Mouse (Mus musculus) spleen, postnatal 14 days (tissue): Measurements from ENCODE around the gene Rpl3l.
"Not testable (repeated sequence)": the region's sequence is repeated elsewhere in the genome, so short reads cannot be mapped to it uniquely, and the experiment has no call there.

Experiments
- DNase-seq, 2 experiments: peaks; one replicate each; pipeline ENCODE4 v3.0.0; 2021 to 2022; ENCODE audit warnings: low spot score in 2 of 2

The Rpl3l gene

GRCm38 (mm10) chr17:24719494-24720222, 8.0 kb upstream of the Rpl3l start:
- DNase-seq, result peak; percentile 94 to 96

- not testable (repeated sequence) for DNase-seq
Observed at GRCm38 (mm10) chr17:24720616-24721015, 7.0 kb upstream of the Rpl3l start.

- DNase-seq, result not testable (repeated sequence)
Observed at GRCm38 (mm10) chr17:24721383-24721955, 6.2 kb upstream of the Rpl3l start.

GRCm38 (mm10) chr17:24722220-24722924, 5.2 kb upstream of the Rpl3l start:
- no peak for DNase-seq

GRCm38 (mm10) chr17:24723122-24723880, 4.3 kb upstream of the Rpl3l start:
- no peak for DNase-seq

- no peak for DNase-seq
Observed at GRCm38 (mm10) chr17:24723881-24724180, 3.8 kb upstream of the Rpl3l start.

GRCm38 (mm10) chr17:24724184-24724583, 3.4 kb upstream of the Rpl3l start, which contains the start of gene Ndufb10:
Gene Ndufb10, minus strand, starts transcription at chr17:24724478.
- DNase-seq, result peak; percentile 94 to 98

- no peak for DNase-seq
Observed at GRCm38 (mm10) chr17:24725637-24726390, 1.8 kb upstream of the Rpl3l start.

GRCm38 (mm10) chr17:24728184-24728583, 564 bp downstream of the Rpl3l start:
- DNase-seq, result no peak

GRCm38 (mm10) chr17:24729067-24729466, 1.4 kb downstream of the Rpl3l start:
- DNase-seq, result no peak

GRCm38 (mm10) chr17:24730787-24731186, 3.2 kb downstream of the Rpl3l start:
- no peak for DNase-seq

DNA sequence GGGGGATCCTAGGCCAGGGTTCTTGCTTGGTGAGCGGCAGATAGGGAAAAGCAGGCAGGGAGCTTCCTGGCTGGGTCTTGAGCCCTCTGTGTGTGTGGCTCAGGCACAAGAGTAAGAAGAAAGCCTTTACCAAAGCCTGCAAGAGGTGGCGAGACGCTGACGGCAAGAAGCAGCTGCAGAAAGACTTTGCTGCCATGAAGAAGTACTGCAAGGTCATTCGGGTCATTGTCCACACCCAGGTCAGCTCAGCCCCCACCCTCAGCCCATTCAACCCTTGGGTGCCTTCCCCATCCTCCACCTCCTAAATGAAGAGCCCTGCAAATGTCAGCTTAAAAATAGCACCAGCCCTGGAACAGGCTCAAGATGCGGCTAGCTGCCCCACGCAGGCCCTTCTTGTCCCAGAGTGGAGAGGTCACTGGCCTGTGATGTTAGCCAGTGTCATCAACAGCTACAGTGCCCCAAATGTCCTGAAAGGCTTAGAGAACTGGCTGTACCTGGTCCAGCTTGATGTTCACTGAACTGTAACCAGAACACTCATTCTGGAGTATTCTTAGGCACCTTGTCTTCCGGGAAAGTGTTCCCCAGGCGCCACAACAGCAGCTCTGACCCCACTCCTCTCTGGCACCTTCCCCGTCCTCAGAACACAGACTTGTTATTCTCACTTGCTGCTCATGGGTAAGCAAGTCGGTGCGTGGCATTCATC, 4.8 kb downstream of the Rpl3l start:
- DNase-seq, result no peak

DNA sequence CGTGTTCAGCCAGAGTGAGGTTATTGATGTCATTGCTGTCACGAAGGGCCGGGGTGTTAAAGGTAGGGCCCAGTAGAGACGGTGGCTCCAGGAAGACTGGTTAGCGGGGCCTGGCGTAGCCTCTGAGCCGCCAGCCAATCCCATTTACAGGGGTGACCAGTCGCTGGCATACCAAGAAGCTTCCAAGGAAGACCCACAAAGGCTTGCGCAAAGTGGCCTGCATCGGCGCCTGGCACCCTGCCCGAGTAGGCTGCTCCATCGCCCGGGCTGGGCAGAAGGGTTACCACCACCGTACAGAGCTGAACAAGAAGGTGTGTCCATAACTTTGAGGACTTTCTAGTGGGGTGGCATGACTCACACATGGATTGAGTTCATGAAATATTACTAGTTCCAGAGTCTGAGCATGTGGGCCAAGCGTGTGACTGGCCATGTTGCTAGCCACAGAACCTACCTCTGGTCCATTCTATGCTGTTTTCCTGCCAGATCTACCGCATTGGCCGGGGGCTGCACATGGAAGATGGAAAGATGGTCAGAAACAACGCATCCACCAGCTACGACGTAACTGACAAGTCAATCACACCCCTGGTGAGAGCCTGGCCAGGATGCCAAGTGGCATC, 5.9 kb downstream of the Rpl3l start:
- DNase-seq, result no peak

GRCm38 (mm10) chr17:24734513-24734912, 6.9 kb downstream of the Rpl3l start:
- no peak for DNase-seq

- no peak for DNase-seq
Observed at GRCm38 (mm10) chr17:24735446-24735845, 7.8 kb downstream of the Rpl3l start.

GRCm38 (mm10) chr17:24736330-24737051, 8.9 kb downstream of the Rpl3l start, which contains the start of gene Msrb1:
Gene Msrb1, plus strand, starts transcription at chr17:24736642.
- DNase-seq, result peak; percentile 91 to 92

DNA sequence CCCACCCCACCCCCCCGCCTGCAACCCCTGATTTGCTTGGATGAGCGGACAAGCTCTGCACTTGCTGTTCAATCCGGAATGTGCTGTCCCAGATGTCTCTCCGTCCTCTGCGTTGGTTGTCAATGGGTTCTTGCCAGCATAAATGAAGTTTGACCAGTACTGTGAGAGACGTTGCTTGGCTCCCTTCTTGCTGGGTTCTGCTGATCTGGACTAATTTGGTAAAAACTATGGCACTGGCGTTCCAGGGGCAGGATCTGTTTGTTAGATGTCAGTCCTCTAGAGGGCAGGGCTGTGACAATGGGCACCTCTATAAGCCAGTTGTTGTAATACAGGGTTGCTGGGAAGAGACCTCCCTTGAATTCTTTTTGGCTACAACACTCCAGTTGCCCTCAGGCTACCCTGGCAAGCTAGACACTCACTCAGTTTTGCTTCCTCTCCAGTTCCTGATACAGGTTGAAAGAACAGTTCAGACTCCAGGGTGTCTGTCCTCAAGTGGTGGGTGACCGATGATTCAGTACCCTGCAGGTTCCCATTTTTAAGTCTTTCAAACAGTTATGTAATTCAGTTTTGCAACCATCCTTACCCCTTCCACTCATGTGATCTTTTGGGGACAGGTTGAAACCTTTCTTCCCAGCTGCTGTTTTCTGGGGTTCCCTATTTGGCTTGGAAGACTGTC, 9.7 kb downstream of the Rpl3l start:
- DNase-seq, result no peak

GRCm38 (mm10) chr17:24738238-24738637, 10.6 kb downstream of the Rpl3l start:
- no peak for DNase-seq

- no peak for DNase-seq
Observed at GRCm38 (mm10) chr17:24739926-24740325, 12.3 kb downstream of the Rpl3l start.
